ENCODE assay signal across 7 mouse cellular contexts in the genomic region with DNA sequence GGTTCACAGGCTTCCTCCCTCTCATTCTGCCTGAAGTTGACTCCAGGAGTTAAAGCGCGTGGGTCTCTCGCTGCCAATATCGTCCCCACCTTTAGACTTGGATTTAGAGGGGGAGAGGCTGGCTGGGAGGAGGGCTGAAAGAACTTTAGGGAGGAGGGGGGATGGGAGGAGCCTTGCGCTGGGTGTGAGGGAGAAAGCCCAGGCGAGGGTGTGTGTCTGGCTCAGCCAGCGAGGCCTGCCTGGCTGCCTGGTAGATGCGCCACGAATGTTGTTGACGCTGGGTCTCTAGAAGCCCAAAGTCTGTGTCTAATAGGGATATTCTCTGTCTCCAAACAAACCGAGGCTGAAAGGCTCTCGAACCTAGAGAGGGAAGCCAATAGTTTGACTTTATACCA. TPM values are rescaled to one million over a fixed set of nuclear protein-coding genes. Genes with fewer than 3 reads are reported as not detected.
DNase-seq lines count a peak whose midpoint lies in the region; ATAC-seq and TF ChIP-seq lines count a peak whose summit lies in the region.

No protein-coding gene starts in this region.

- no peak for ATAC-seq in heart, postnatal 0 days (ENCODE audit: insufficient read depth, low read depth)
- peak; percentile 53; the same call in 1 of the 2 replicates for ATAC-seq in limb, embryonic 12.5 days (ENCODE audit: insufficient number of reproducible peaks, insufficient read depth, low FRiP score, low TSS enrichment, low read depth)
- no peak for ATAC-seq in neural tube, embryonic 11.5 days (ENCODE audit: insufficient read depth, low FRiP score, low TSS enrichment)

- TF ChIP-seq EP300 in heart, postnatal 0 days (IDR thresholded peaks at IDR 0.05; ENCODE audit: low read depth), result no peak

- DNase-seq in urinary bladder, postnatal 14 days (ENCODE audit: low spot score), result peak; percentile 85
- no peak for DNase-seq in urinary bladder, postnatal 10 days (ENCODE audit: low spot score)
- peak; percentile 56 for DNase-seq in embryo, embryonic 9.5 days (ENCODE audit: extremely low spot score)
- DNase-seq in heart, postnatal 0 days (ENCODE audit: low spot score), result no peak
- DNase-seq in neural tube, embryonic 11.5 days (ENCODE audit: low spot score), result no peak
- no peak for DNase-seq in layer of hippocampus, adult 11-12 months (ENCODE audit: low spot score)

- H3K4me2 ChIP-seq in heart, postnatal 0 days (ENCODE audit: low read depth, low read length), result peak overlapping the region; percentile 96
- H3K4me2 ChIP-seq in limb, embryonic 12.5 days, result peak overlapping the region; percentile 92
- peak overlapping the region; percentile 96 for H3K4me2 ChIP-seq in neural tube, embryonic 11.5 days (ENCODE audit: low read depth)

- peaks cover 6% of the 10 kb centered on the region; the same call in 1 of the 2 replicates for H3K4me1 ChIP-seq in heart, postnatal 0 days (ENCODE audit: control insufficient read depth, insufficient read depth)
- H3K4me1 ChIP-seq in limb, embryonic 12.5 days (replicated peaks), result peaks cover 77% of the 10 kb centered on the region
- peaks cover 5% of the 10 kb centered on the region; the same call in 1 of the 2 replicates for H3K4me1 ChIP-seq in neural tube, embryonic 11.5 days (ENCODE audit: control insufficient read depth, insufficient read depth, low read length)

- peaks cover 65% of the 10 kb centered on the region for H3K27me3 ChIP-seq in heart, postnatal 0 days (ENCODE audit: control insufficient read depth, insufficient read depth, low read length)
- no peaks in the 10 kb centered on the region for H3K27me3 ChIP-seq in limb, embryonic 12.5 days
- peaks cover 17% of the 10 kb centered on the region; the same call in 1 of the 2 replicates for H3K27me3 ChIP-seq in neural tube, embryonic 11.5 days (ENCODE audit: control insufficient read depth, insufficient read depth, low read length)

- WGBS in heart, postnatal 0 days, result 15% methylated on average over 12 of the region's 12 CpGs
- WGBS in limb, embryonic 12.5 days, result 1% methylated on average over 12 of the region's 12 CpGs
- 6% methylated on average over 12 of the region's 12 CpGs for WGBS in neural tube, embryonic 11.5 days

- peak overlapping the region; percentile 35; the same call in 1 of the 2 replicates for H3K27ac ChIP-seq in heart, postnatal 0 days (ENCODE audit: low read depth)
- peak overlapping the region; percentile 99 for H3K27ac ChIP-seq in limb, embryonic 12.5 days
- H3K27ac ChIP-seq in neural tube, embryonic 11.5 days (ENCODE audit: low read depth, low read length), result no peak overlapping the region

- TF ChIP-seq CTCF in heart, postnatal 0 days (IDR thresholded peaks at IDR 0.05; ENCODE audit: low read depth), result no peak

- peak overlapping the region; percentile 65 for H3K4me3 ChIP-seq in heart, postnatal 0 days (ENCODE audit: low read depth, low read length)
- H3K4me3 ChIP-seq in limb, embryonic 12.5 days (replicated peaks), result peak overlapping the region; percentile 82
- no peak overlapping the region for H3K4me3 ChIP-seq in neural tube, embryonic 11.5 days (ENCODE audit: low read depth, low read length)

- no peaks in the 10 kb centered on the region for H3K36me3 ChIP-seq in heart, postnatal 0 days (replicated peaks; ENCODE audit: control insufficient read depth, insufficient read depth, low read length)
- peaks cover 15% of the 10 kb centered on the region for H3K36me3 ChIP-seq in limb, embryonic 12.5 days
- H3K36me3 ChIP-seq in neural tube, embryonic 11.5 days (ENCODE audit: control insufficient read depth, insufficient read depth, low read length), result no peaks in the 10 kb centered on the region

- H3K9me3 ChIP-seq in heart, postnatal 0 days (replicated peaks; ENCODE audit: control insufficient read depth, low read length), result no peaks in the 10 kb centered on the region
- H3K9me3 ChIP-seq in limb, embryonic 12.5 days, result no peaks in the 10 kb centered on the region
- H3K9me3 ChIP-seq in neural tube, embryonic 11.5 days (ENCODE audit: control insufficient read depth, low read length), result no peaks in the 10 kb centered on the region

- no peak overlapping the region for H3K9ac ChIP-seq in heart, postnatal 0 days (replicated peaks; ENCODE audit: low read depth, low read length)
- H3K9ac ChIP-seq in limb, embryonic 12.5 days (replicated peaks), result 0 out of 2 replicates have a peak overlapping the region, but pooled peaks have one; percentile 35
- no peak overlapping the region; the same call in 1 of the 2 replicates for H3K9ac ChIP-seq in neural tube, embryonic 11.5 days (ENCODE audit: low read length)

RNA-seq across cellular contexts. Expression of a gene that starts 0.8 kb away (rescaled TPM):
- 8.9 and 9.7 TPM in 2 replicates for total RNA-seq in heart, postnatal 0 days (2014; rRNA removed; ENCODE audit: low replicate concordance)
- 5.4 and 6.0 TPM in 2 replicates for polyA plus RNA-seq in heart, postnatal 0 days (2015; fragmentation: Nextera tagmentation; extraction: Ambion mirVana)
- polyA plus RNA-seq in limb, embryonic 12.5 days (2016; fragmentation: Nextera tagmentation; extraction: Ambion mirVana), result 137 TPM in 2 replicates
- 24.0 and 26.4 TPM in 2 replicates for polyA plus RNA-seq in neural tube, embryonic 11.5 days (2014; fragmentation: Nextera tagmentation; extraction: Ambion mirVana)

RNA-seq across cellular contexts. Expression of a gene that starts 12.3 kb away (rescaled TPM):
- total RNA-seq in heart, postnatal 0 days (2014; rRNA removed; ENCODE audit: low replicate concordance), result not detected in 2 replicates
- polyA plus RNA-seq in heart, postnatal 0 days (2015; fragmentation: Nextera tagmentation; extraction: Ambion mirVana), result not detected in 2 replicates
- polyA plus RNA-seq in limb, embryonic 12.5 days (2016; fragmentation: Nextera tagmentation; extraction: Ambion mirVana), result 1.3 and 1.4 TPM in 2 replicates
- 0.20 and 0.39 TPM in 2 replicates for polyA plus RNA-seq in neural tube, embryonic 11.5 days (2014; fragmentation: Nextera tagmentation; extraction: Ambion mirVana)

RNA-seq across cellular contexts. Expression of a gene that starts 21.2 kb away (rescaled TPM):
- total RNA-seq in heart, postnatal 0 days (2014; rRNA removed; ENCODE audit: low replicate concordance), result 35.6 and 53.5 TPM in 2 replicates
- polyA plus RNA-seq in heart, postnatal 0 days (2015; fragmentation: Nextera tagmentation; extraction: Ambion mirVana), result 31.4 and 34.1 TPM in 2 replicates
- 56.1 and 58.8 TPM in 2 replicates for polyA plus RNA-seq in limb, embryonic 12.5 days (2016; fragmentation: Nextera tagmentation; extraction: Ambion mirVana)
- 59.7 and 66.7 TPM in 2 replicates for polyA plus RNA-seq in neural tube, embryonic 11.5 days (2014; fragmentation: Nextera tagmentation; extraction: Ambion mirVana)

RNA-seq across cellular contexts. Expression of a gene that starts 26.3 kb away (rescaled TPM):
- 0.23 and 1.1 TPM in 2 replicates for total RNA-seq in heart, postnatal 0 days (2014; rRNA removed; ENCODE audit: low replicate concordance)
- 0.79 and 0.92 TPM in 2 replicates for polyA plus RNA-seq in heart, postnatal 0 days (2015; fragmentation: Nextera tagmentation; extraction: Ambion mirVana)
- polyA plus RNA-seq in limb, embryonic 12.5 days (2016; fragmentation: Nextera tagmentation; extraction: Ambion mirVana), result 2.9 and 3.3 TPM in 2 replicates
- polyA plus RNA-seq in neural tube, embryonic 11.5 days (2014; fragmentation: Nextera tagmentation; extraction: Ambion mirVana), result 0.95 and 1.3 TPM in 2 replicates

RNA-seq across cellular contexts. Expression of a gene that starts 38.0 kb away (rescaled TPM):
- total RNA-seq in heart, postnatal 0 days (2014; rRNA removed; ENCODE audit: low replicate concordance), result 11.6 and 15.3 TPM in 2 replicates
- 2.3 and 3.7 TPM in 2 replicates for polyA plus RNA-seq in heart, postnatal 0 days (2015; fragmentation: Nextera tagmentation; extraction: Ambion mirVana)
- 42.7 and 49.3 TPM in 2 replicates for polyA plus RNA-seq in limb, embryonic 12.5 days (2016; fragmentation: Nextera tagmentation; extraction: Ambion mirVana)
- polyA plus RNA-seq in neural tube, embryonic 11.5 days (2014; fragmentation: Nextera tagmentation; extraction: Ambion mirVana), result 36.2 and 37.9 TPM in 2 replicates

Comparison
In these comparisons a context has a peak if more than half of its experiments do, and no peak if none do; other contexts are left out.
1. DNase-seq: peak in urinary bladder, postnatal 14 days (single experiment) and embryo, embryonic 9.5 days (single experiment); none in urinary bladder, postnatal 10 days (single experiment), heart, postnatal 0 days (single experiment), neural tube, embryonic 11.5 days (single experiment) and layer of hippocampus, adult 11-12 months (single experiment).
2. Peak in every context shown above with its lines, with median percentiles within 50 percentile points of each other: H3K4me2 ChIP-seq.